Comparison of ENCODE assay signal across 1 mouse cellular context in the genomic region with DNA sequence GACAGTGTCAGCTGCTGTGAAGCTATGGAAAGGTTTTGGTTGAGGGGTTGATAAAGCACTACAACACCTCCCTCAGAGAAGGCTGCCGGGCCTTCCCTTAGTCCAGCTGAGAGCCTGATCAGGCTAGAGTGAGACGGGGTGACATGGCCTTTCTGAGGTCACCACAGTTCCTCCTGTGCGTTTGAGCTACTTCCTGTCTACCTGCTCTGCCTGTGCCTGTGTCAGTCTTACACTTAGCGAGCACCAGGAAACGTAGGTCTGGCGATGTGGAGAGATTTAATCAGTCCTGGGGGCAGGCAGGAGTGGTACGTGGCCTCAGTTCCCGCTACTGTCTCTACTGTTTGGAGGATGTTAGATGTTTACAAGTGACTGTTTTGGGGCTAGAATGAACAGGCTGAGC.
TF ChIP-seq lines count a peak whose summit lies in the region.

No protein-coding gene starts in this region.

TF ChIP-seq in MEL, 35 proteins besides CTCF, POLR2A, EP300 and RAD21 (continued from another document):
- no peak for TF ChIP-seq TBP (IDR thresholded peaks at IDR 0.05; ENCODE audit: low read depth, low read length)
- no peak for TF ChIP-seq ZNF384 (IDR thresholded peaks at IDR 0.05; ENCODE audit: low read depth, low read length)
- TF ChIP-seq SIN3A (IDR thresholded peaks at IDR 0.05; ENCODE audit: low read length), result 0 out of 2 replicates have a peak, but pooled peaks have one; percentile 22
- no peak for TF ChIP-seq CHD2 (IDR thresholded peaks at IDR 0.05; ENCODE audit: low read length)
- TF ChIP-seq ZKSCAN1 (IDR thresholded peaks at IDR 0.05; ENCODE audit: low read depth, low read length), result no peak
TF ChIP-seq in MEL: peak in this region for 10.
